In the genomic region with DNA sequence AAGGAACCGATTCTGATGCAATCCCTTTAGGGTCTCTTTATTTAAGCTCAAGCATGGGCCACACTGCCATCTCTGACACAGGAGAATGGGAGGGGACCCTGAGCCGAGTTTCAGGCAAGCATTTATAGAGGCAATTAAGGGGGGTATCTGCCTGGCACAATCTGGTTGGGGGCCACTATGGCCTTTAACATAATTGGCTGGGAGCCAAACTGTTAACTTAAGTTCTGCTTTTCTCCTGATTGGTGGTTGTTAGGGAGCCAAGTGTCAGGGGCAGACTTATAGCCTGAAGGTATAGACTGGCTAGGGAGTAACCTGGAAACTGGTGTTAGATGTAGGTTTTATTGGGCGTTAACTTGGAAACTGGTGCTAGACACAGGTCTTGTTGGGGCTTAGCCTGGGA, we compare ENCODE assay signal across 18 mouse cellular contexts.
"Had no signal": no experiment of that assay in that cellular context is flagged by ENCODE, and none has a peak within 500 bp of the region (broad histone marks: within the 10 kb centered on the region; RNA-seq: fewer than 3 reads in every experiment).

No protein-coding gene starts in this region.

- H3K27ac ChIP-seq: midbrain, embryonic 10.5 days; midbrain, embryonic 12.5 days; neural tube, embryonic 13.5 days; neural tube, embryonic 15.5 days; stomach, embryonic 15.5 days; stomach, postnatal 0 days had no signal

- DNase-seq: lung, embryonic 14.5 days; lung, postnatal 10 days; lung, postnatal 4 days; midbrain, embryonic 14.5 days; retina, postnatal 1 day; right cerebral cortex, adult 18-20 months; right cerebral cortex, postnatal 14 days; thymus, adult 2 months; thymus, postnatal 25 days; thymus, postnatal 4 days had no signal

- H3K9ac ChIP-seq: lung, embryonic 14.5 days; midbrain, embryonic 12.5 days; neural tube, embryonic 13.5 days; neural tube, embryonic 15.5 days; stomach, embryonic 15.5 days had no signal

- H3K4me2 ChIP-seq: lung, embryonic 14.5 days; midbrain, embryonic 12.5 days; neural tube, embryonic 13.5 days; neural tube, embryonic 15.5 days; stomach, embryonic 15.5 days had no signal

- H3K4me1 ChIP-seq: midbrain, embryonic 10.5 days; midbrain, embryonic 12.5 days; neural tube, embryonic 13.5 days; neural tube, embryonic 15.5 days; stomach, embryonic 15.5 days had no signal

- H3K4me3 ChIP-seq: midbrain, embryonic 10.5 days; midbrain, embryonic 12.5 days; myocyte; neural tube, embryonic 13.5 days; neural tube, embryonic 15.5 days; stomach, embryonic 15.5 days had no signal

- H3K9me3 ChIP-seq: midbrain, embryonic 10.5 days; midbrain, embryonic 12.5 days; neural tube, embryonic 13.5 days; neural tube, embryonic 15.5 days; stomach, embryonic 15.5 days had no signal

- H3K27me3 ChIP-seq: midbrain, embryonic 12.5 days; neural tube, embryonic 13.5 days; neural tube, embryonic 15.5 days; stomach, embryonic 15.5 days had no signal

- ATAC-seq: midbrain, embryonic 16.5 days had no signal

- H3K36me3 ChIP-seq: midbrain, embryonic 10.5 days; midbrain, embryonic 12.5 days; neural tube, embryonic 13.5 days; neural tube, embryonic 15.5 days; stomach, embryonic 15.5 days had no signal
